Mouse (Mus musculus) forebrain, embryonic 12.5 days (tissue): Measurements from ENCODE around the gene Kpnb1. TPM values are rescaled to one million over a fixed set of nuclear protein-coding genes. Genes with fewer than 3 reads are reported as not detected.

Experiments
- ATAC-seq: fragments of 200-750 bp; cut with Nextera tagmentation; 2 replicates; pipeline ENCODE4 v1.8.0; 2017; ENCODE audit warnings: moderate TSS enrichment; ENCODE audit not compliant: low FRiP score
- H3K27ac ChIP-seq: fragments of 300-500 bp; sonication (generic); 2 replicates; pipeline ENCODE4 v1.5.1; 2016; ENCODE audit warnings: mild to moderate bottlenecking
- H3K27me3 ChIP-seq: fragments of 300-500 bp; sonication (generic); 2 replicates; pipeline ENCODE4 v1.6.1; 2016; ENCODE audit warnings: mild to moderate bottlenecking
- H3K36me3 ChIP-seq: fragments of 300-500 bp; sonication (generic); replicated peaks from 2 replicates; pipeline ENCODE4 v1.6.1; 2016; ENCODE audit warnings: mild to moderate bottlenecking
- H3K4me1 ChIP-seq: fragments of 300-500 bp; sonication (generic); 2 replicates; pipeline ENCODE4 v1.6.1; 2016
- H3K4me2 ChIP-seq: fragments of 300-500 bp; sonication (generic); 2 replicates; pipeline ENCODE4 v1.6.1; 2016; ENCODE audit warnings: mild to moderate bottlenecking, moderate library complexity
- H3K4me3 ChIP-seq: fragments of 300-500 bp; sonication (generic); replicated peaks from 2 replicates; pipeline ENCODE4 v1.5.1; 2016; ENCODE audit warnings: mild to moderate bottlenecking
- H3K9ac ChIP-seq: fragments of 300-500 bp; sonication (generic); 2 replicates; pipeline ENCODE4 v1.6.1; 2016; ENCODE audit warnings: mild to moderate bottlenecking
- H3K9me3 ChIP-seq: fragments of 300-500 bp; sonication (generic); 2 replicates; pipeline ENCODE4 v1.6.1; 2016
- WGBS: fragments of 180-500 bp; shearing (Covaris S2); methylation state at CpG from one replicate; pipeline ENCODE4 v1.1.7; 2016; 5-methylcytosine and 5-hydroxymethylcytosine counted together
- polyA plus RNA-seq: library from polyadenylated mRNA; unstranded; fragments of >200 nt; fragmentation: Nextera tagmentation; extraction: Ambion mirVana; gene quantifications from 2 replicates; pipeline ENCODE4 v1.2.1, GENCODE M21; 2016

Kpnb1 gene
- 71.3 and 73.9 TPM in 2 replicates for polyA plus RNA-seq

DNA sequence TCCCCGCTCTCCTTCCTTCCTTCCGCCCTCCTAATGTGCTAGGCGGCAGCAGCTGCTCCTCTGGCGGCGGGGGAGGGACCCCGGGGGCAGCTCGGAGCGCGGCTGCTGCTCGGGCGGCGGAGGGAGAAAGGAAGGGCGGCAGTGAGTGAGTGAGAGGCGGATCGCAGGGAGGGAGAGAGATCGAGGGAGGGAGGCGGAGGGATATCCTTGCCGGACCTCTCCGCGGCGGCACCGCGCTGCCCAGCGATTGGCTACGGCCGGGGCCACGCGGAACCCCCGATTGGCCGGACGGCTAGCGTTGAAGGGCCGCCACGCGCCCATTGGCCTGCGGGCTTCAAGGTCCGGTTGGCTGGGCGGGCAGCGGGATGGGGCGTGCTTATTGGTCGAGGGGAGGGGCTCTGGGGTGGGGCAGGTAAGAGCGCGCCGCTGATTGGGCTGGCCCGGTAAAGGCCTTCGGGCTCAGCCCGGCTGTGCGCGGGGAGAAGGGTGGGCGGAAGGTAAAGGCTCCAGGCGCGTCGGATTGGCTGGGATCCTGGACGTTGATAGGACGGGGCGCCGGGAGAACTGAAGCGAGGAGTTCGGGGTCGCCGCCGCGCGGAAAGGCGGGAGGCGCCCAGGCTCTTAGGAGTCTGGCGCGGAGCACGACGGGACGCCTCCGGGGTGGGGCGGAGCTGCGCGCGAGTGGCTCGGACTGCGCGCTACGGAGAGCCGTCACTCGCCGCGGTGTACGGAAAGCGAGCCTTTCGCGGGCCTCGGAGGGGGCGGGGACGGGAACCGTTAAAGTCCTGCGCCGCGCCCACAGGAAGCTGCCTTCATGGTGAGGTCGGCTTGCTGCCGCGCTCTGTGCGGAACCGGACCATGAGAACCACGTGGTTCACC, at the start of gene Kpnb1:
Kpnb1 (minus strand) TSS at position 118 of the 879 bp plus-strand sequence.
- Histone ChIP-seq H3K27me3 (no peaks in the 10 kb centered on the region), H3K9me3 (no peaks in the 10 kb centered on the region), H3K9ac (peak within 1 kb of the TSS; percentile 95), H3K36me3 (peaks cover 26% of the 10 kb centered on the region), H3K4me1 (peaks cover 39% of the 10 kb centered on the region), H3K27ac (peak within 1 kb of the TSS; percentile 98), H3K4me2 (peak within 1 kb of the TSS; percentile 83), H3K4me3 (peak within 1 kb of the TSS; percentile 92)
- ATAC-seq, result peak; percentile 96
- under 1% methylated on average over 90 of the region's 101 CpGs for WGBS

DNA sequence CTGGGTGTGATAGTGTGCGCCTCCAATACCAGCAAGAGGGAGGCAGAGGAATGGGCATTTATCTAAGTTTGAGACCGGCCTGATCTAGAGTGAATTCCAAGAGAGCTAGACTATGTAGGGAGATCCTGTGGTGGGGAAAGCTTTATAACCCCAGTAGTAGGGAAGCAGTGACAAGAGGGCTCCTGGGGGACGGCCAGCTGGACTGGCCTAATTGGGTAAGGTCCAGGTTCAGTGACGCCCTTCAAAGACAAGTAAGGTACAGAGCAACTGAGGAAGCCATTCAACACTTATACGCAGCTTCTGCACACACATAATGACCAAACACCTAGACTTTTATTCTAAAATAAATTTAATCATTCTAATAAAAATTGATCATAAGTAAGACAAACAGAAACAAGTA, 44.8 kb upstream of the Kpnb1 start:
- Histone ChIP-seq H3K4me3 (no peak overlapping the region), H3K36me3 (peaks cover 76% of the 10 kb centered on the region), H3K27me3 (no peaks in the 10 kb centered on the region), H3K9ac (no peak overlapping the region), H3K4me2 (no peak overlapping the region), H3K4me1 (no peaks in the 10 kb centered on the region), H3K9me3 (no peaks in the 10 kb centered on the region), H3K27ac (no peak overlapping the region)
- WGBS, result 94% methylated on average over 5 of the region's 5 CpGs
- no peak for ATAC-seq

DNA sequence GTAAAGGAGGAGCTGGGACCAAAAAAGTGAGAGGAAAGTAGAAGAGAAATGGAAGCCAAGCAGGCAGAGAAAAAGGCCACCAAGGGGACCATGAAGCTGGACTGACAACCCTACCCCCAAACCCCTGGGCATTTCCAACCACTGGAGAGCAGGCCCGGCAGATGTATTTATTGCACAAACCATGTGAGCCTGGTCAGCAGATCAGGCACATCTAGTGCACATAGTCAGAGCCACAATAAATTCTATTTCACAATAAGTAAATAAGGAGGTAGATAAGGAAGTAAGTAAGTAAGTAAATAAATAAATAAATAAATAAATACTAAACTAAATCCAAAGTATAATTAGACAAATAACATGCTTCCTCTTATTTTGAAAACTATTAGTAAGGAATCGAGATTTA, 41.7 kb upstream of the Kpnb1 start:
- H3K27me3 ChIP-seq, result no peaks in the 10 kb centered on the region
- no peak overlapping the region for H3K4me3 ChIP-seq
- H3K9ac ChIP-seq, result no peak overlapping the region
- WGBS, result 89% methylated on average over 2 of the region's 2 CpGs
- peaks cover 82% of the 10 kb centered on the region for H3K36me3 ChIP-seq
- H3K4me1 ChIP-seq, result no peaks in the 10 kb centered on the region
- H3K9me3 ChIP-seq, result no peaks in the 10 kb centered on the region
- no peak for ATAC-seq
- H3K27ac ChIP-seq, result no peak overlapping the region
- no peak overlapping the region for H3K4me2 ChIP-seq

DNA sequence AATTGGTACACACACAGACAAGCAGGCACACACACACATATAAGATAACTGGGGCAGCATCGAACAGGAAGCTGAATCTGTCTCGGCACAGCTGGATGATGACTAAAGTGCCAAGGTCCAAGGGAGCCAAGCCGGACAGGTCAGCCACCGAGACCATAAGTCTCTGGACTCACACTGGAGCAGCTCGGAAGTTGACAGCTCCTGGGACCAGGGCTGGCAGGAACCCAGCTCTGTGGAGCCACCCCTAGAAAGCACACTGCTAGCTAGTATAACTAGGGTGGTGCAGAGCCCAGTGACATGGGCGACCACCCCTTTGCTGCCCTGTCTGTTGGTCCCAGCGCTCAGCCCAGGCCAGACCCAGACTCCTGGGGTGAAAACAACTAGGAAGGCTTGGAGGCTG, 41.3 kb upstream of the Kpnb1 start:
- 93% methylated on average over 7 of the region's 7 CpGs for WGBS
- Histone ChIP-seq H3K9ac (no peak overlapping the region), H3K9me3 (no peaks in the 10 kb centered on the region), H3K4me1 (no peaks in the 10 kb centered on the region), H3K4me3 (no peak overlapping the region), H3K4me2 (no peak overlapping the region), H3K36me3 (peaks cover 80% of the 10 kb centered on the region), H3K27me3 (no peaks in the 10 kb centered on the region), H3K27ac (no peak overlapping the region)
- ATAC-seq, result no peak

- H3K4me3 ChIP-seq, result no peak overlapping the region
- no peak overlapping the region for H3K9ac ChIP-seq
- H3K36me3 ChIP-seq, result peaks cover 82% of the 10 kb centered on the region
- no peak overlapping the region for H3K27ac ChIP-seq
- no peak overlapping the region for H3K4me2 ChIP-seq
- H3K4me1 ChIP-seq, result no peaks in the 10 kb centered on the region
- no peak for ATAC-seq
- no peaks in the 10 kb centered on the region for H3K27me3 ChIP-seq
- no peaks in the 10 kb centered on the region for H3K9me3 ChIP-seq
- 79% methylated on average over 1 of the region's 1 CpGs for WGBS
Measured at GRCm38 (mm10) chr11:97226131-97226530, 38.5 kb upstream of the Kpnb1 start.

GRCm38 (mm10) chr11:97223485-97223884, 35.8 kb upstream of the Kpnb1 start:
- Histone ChIP-seq H3K36me3 (peaks cover 81% of the 10 kb centered on the region), H3K27ac (peak overlapping the region; percentile 31; the same call in 1 of the 2 replicates), H3K27me3 (no peaks in the 10 kb centered on the region), H3K9me3 (no peaks in the 10 kb centered on the region), H3K4me1 (no peaks in the 10 kb centered on the region), H3K4me2 (no peak overlapping the region), H3K9ac (no peak overlapping the region), H3K4me3 (no peak overlapping the region)
- ATAC-seq, result no peak
- 17% methylated on average over 3 of the region's 3 CpGs for WGBS

- Histone ChIP-seq H3K36me3 (peaks cover 82% of the 10 kb centered on the region), H3K4me3 (no peak overlapping the region), H3K9me3 (no peaks in the 10 kb centered on the region), H3K9ac (no peak overlapping the region), H3K4me1 (no peaks in the 10 kb centered on the region), H3K27me3 (no peaks in the 10 kb centered on the region), H3K27ac (no peak overlapping the region), H3K4me2 (no peak overlapping the region)
- ATAC-seq, result no peak
- 97% methylated on average over 2 of the region's 2 CpGs for WGBS
Measured at GRCm38 (mm10) chr11:97221611-97222010, 33.9 kb upstream of the Kpnb1 start.

- peaks cover 85% of the 10 kb centered on the region for H3K36me3 ChIP-seq
- no peak for ATAC-seq
- WGBS, result 85% methylated on average over 3 of the region's 3 CpGs
Measured at GRCm38 (mm10) chr11:97220211-97220610, 32.5 kb upstream of the Kpnb1 start.

GRCm38 (mm10) chr11:97214411-97214810, 26.7 kb upstream of the Kpnb1 start:
- H3K27me3 ChIP-seq, result no peaks in the 10 kb centered on the region
- no peak for ATAC-seq
- peaks cover 89% of the 10 kb centered on the region for H3K36me3 ChIP-seq
- H3K9ac ChIP-seq, result no peak overlapping the region
- WGBS, result 94% methylated on average over 5 of the region's 5 CpGs
- H3K4me3 ChIP-seq, result no peak overlapping the region
- H3K27ac ChIP-seq, result no peak overlapping the region
- no peaks in the 10 kb centered on the region for H3K9me3 ChIP-seq
- no peaks in the 10 kb centered on the region for H3K4me1 ChIP-seq
- no peak overlapping the region for H3K4me2 ChIP-seq

More at GRCm38 (mm10) chr11:97220211-97220610, 32.5 kb upstream of the Kpnb1 start:
- Histone ChIP-seq H3K9me3 (no peaks in the 10 kb centered on the region), H3K9ac (no peak overlapping the region), H3K4me3 (no peak overlapping the region), H3K27ac (no peak overlapping the region), H3K4me2 (no peak overlapping the region), H3K27me3 (no peaks in the 10 kb centered on the region), H3K4me1 (no peaks in the 10 kb centered on the region)

- Histone ChIP-seq H3K9ac (no peak overlapping the region), H3K27me3 (no peaks in the 10 kb centered on the region), H3K36me3 (peaks cover 87% of the 10 kb centered on the region), H3K4me1 (no peaks in the 10 kb centered on the region), H3K9me3 (no peaks in the 10 kb centered on the region), H3K4me2 (no peak overlapping the region), H3K4me3 (no peak overlapping the region), H3K27ac (no peak overlapping the region)
- WGBS, result 91% methylated on average over 9 of the region's 9 CpGs
- ATAC-seq, result no peak
Measured at GRCm38 (mm10) chr11:97210728-97211400, 23.2 kb upstream of the Kpnb1 start.

- Histone ChIP-seq H3K27ac (no peak overlapping the region), H3K4me2 (no peak overlapping the region), H3K4me3 (no peak overlapping the region), H3K27me3 (no peaks in the 10 kb centered on the region), H3K4me1 (no peaks in the 10 kb centered on the region), H3K36me3 (peaks cover 51% of the 10 kb centered on the region), H3K9ac (no peak overlapping the region), H3K9me3 (no peaks in the 10 kb centered on the region)
- ATAC-seq, result no peak
- 83% methylated on average over 8 of the region's 8 CpGs for WGBS
Measured at GRCm38 (mm10) chr11:97207011-97207422, 19.3 kb upstream of the Kpnb1 start.

DNA sequence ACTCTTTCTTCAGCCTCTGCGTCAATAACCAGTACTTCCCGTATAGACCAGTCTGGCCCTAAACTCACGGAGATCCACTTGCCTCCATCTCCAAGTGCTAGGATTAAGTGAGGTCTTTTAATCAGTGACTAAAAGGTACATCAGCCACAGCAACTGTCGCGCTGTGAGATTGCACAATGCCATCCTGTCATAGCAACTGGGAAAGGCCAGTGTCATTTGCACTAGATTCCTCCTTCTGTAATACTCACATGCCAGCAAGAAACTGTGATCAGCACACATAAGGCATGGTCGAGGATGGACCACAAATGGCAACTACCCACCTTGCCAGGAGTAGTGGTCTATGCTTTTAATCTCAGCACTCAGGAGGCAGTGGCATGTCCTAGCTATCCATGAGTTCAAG, 11.8 kb upstream of the Kpnb1 start:
- Histone ChIP-seq H3K4me1 (no peaks in the 10 kb centered on the region), H3K27me3 (no peaks in the 10 kb centered on the region), H3K4me3 (no peak overlapping the region), H3K4me2 (no peak overlapping the region), H3K36me3 (no peaks in the 10 kb centered on the region), H3K27ac (no peak overlapping the region), H3K9me3 (no peaks in the 10 kb centered on the region), H3K9ac (no peak overlapping the region)
- WGBS, result 85% methylated on average over 6 of the region's 6 CpGs
- ATAC-seq, result no peak
